Mouse (Mus musculus): Measurements from ENCODE around the gene Ntng1.

The Ntng1 gene

DNA sequence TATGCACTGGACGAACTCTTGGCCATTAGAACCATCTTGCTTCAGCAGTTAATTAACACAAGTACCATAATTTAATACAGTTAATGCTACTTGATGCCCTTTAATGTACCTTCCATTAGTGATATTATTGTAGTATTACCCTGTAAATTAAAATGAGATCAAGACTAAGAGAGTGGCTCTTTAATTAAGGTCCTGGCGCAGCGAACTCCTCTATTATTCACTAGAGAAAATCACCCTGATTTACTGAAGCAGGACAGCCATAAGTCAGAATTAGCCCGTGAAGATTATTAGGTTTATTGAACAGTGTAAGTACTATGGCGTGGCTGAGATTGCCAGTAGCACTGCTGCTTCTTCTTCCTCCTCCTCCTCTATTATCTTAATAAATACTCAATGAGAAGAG is 212.8 kb downstream of the Ntng1 start:
- in situ Hi-C loops (cut with MboI) = no loop called here

DNA sequence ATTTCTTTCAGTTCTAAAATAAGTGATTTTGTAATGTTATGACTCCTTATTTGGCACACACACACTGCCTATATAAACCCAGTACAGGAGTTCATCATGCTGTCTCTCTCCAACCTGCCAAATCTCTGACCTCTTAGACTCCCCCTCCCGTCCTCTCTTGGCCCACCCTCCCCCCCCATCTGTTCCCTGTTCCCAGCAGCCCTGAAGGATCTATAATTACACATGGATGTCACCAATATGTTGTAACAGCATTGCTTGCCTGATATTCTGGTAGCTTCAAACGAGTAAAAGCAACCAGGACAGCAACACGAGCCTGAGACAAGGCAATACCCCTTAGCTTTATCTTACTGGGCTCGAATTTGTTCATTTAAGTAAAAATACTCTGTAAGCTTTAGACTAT is 220.0 kb downstream of the Ntng1 start:
- in situ Hi-C loops (cut with MboI) = no loop called here

GRCm38 (mm10) chr3:109918996-109919395 is 224.8 kb downstream of the Ntng1 start:
- in situ Hi-C loops (cut with MboI) = no loop called here

DNA sequence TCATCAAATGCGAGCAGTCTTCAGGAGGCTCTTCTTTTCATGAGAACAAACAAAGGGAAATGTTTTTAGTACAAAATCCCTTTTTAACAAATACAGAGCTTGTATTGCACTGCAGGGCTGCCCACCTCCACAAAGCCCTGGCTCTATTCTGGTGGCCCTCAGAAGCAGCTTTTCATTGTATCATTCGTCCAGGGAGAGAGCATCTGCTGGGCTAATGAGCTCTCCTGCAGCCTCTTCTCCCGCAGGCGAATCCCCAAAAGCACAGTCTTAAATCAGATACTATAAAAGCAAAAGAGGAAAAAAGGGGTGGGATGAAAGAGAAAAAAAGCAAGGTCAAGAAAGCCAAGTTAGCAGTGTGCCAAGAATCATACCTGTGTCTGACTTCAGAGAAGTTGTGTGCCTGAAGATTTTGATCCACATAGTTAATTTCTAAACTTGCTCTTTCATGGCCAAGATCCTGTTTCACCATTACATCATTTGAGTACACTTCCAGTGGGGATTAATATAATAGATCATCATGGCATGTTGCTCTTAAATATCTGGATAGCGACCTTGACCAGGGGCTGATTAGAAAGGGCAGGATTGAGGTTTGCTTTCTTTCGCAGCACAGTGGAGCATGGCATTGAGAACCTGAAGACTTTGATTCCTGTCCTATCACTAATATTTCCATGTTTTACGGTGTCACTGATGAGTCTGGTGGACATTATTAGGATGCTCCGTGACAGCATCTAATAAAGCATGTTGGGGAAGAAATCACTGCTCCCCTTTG is 225.7 kb downstream of the Ntng1 start:
- in situ Hi-C loops (cut with MboI) = no loop called here

- in situ Hi-C loops (cut with MboI) = no loop called here
Observed at GRCm38 (mm10) chr3:109917077-109917476, 226.7 kb downstream of the Ntng1 start.

GRCm38 (mm10) chr3:109914226-109914625 is 229.6 kb downstream of the Ntng1 start:
- in situ Hi-C loops (cut with MboI) = no loop called here

- in situ Hi-C loops (cut with MboI) = no loop called here
Observed at GRCm38 (mm10) chr3:109890600-109890999, 253.2 kb downstream of the Ntng1 start.

DNA sequence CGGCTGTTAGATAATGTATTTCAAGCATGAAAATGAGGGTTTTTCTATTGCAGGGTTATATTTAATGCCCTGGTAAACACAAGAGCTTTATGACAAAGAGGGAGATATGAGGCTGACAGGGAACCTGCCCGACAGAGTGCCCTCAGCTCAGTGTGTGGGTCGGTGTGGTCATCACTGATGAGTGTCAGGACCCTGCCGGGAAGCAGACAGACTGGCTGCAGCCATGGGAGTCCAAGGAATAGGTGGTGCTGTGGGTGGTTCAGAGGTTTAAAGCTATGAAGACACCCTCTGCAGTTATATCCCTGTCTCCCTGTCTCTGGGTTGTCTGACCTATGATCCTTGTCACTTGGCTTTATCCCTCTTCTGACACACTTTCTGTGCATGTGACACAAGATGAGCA is 258.1 kb downstream of the Ntng1 start:
- in situ Hi-C loops (cut with MboI) = no loop called here

DNA sequence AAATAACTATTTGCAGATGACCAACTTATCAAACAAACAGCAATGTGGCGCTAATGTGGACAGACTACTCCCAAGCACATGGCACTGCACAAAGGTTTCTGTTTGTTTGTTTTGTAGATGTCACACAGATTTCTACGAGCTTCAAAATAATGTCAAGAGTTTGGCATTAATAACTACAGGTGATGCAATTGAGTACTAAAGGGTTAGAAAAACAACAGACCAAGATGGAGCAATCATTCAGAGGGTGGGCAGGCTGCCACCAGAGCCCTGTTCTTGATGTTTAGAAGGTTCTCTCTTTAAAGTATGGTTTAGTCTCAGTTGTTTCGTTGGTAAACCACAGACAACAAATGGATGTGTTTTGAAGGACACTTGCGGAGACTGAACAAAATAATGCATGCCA is 264.8 kb downstream of the Ntng1 start:
- in situ Hi-C loops (cut with MboI) = no loop called here

GRCm38 (mm10) chr3:109871986-109872385 is 271.8 kb downstream of the Ntng1 start:
- in situ Hi-C loops (cut with MboI) = no loop called here

DNA sequence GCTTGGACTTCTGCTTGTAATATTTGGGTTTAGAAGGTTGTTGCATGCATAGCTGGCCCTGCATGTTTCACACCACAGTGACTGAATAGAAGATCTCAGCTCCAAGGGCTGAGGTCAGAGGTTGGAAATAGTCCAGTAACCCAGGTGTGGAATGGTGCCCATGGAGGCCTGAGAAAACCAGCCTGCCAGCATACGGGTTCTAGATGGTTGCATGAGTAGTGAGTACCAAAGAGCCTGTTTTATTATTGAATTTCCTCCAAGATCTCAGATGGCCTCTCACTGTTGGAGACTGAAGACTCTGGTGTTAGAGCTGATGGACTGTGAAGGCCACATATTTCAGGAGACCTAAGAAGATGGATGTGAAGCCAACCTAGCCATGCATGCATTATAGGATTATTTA is 285.5 kb downstream of the Ntng1 start:
- in situ Hi-C loops (cut with MboI) = no loop called here

- in situ Hi-C loops (cut with MboI) = no loop called here
Observed at GRCm38 (mm10) chr3:109854449-109855155, 289.2 kb downstream of the Ntng1 start.

- in situ Hi-C loops (cut with MboI) = no loop called here
Observed at GRCm38 (mm10) chr3:109846660-109847059, 297.2 kb downstream of the Ntng1 start.

DNA sequence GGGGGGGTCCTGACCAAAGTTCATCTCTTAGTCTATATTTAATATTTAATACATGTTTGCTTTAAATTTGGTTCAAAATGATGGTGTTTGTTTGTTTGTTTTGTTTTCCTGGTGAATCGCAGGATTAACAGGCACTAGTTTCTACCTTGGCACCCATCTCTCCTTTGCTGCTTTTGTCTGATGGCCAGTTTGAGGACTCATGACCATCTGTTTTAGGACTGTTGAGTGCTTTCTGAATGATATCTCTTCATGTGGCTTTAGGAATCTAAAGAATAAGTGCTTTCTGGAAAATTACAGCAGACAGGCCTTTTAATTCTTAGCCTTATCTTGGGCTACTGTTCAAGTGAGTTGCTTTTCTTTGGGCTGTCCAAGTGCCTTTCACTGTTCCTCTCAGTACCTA is 318.0 kb downstream of the Ntng1 start:
- in situ Hi-C loops (cut with MboI) = no loop called here

DNA sequence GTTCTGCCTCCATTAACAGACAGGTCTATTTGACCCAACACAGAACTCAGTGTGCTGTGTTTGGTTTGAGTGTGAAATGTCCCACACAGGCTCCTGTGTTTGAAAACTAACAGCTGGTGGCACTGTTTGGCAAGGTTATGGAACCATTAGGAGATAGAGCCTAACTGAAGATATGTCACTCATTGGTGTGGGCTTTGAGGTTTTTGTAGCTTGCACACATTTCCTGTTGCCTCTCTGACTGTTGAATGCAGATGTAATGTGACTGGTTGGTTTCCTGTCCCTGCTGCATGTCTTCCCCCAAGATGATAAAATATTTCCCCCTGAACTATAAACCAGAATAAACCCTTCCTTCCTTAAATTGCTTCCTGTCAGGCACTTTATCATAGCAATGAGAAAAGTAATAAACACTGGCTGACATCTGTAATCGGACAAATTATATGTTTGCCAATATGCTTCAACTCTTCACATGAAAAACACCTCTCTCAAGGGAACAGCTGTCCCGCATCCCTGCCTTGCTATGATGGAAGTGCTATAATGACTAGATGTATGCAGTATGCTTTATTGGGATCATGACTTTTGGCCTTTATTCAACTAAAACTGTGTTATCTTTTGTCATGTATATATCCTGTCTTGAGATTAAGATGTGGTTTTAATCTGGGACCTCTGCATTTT is 320.9 kb downstream of the Ntng1 start:
- in situ Hi-C loops (cut with MboI) = no loop called here

GRCm38 (mm10) chr3:109818821-109819685 is 324.8 kb downstream of the Ntng1 start:
- in situ Hi-C loops (cut with MboI) = no loop called here

DNA sequence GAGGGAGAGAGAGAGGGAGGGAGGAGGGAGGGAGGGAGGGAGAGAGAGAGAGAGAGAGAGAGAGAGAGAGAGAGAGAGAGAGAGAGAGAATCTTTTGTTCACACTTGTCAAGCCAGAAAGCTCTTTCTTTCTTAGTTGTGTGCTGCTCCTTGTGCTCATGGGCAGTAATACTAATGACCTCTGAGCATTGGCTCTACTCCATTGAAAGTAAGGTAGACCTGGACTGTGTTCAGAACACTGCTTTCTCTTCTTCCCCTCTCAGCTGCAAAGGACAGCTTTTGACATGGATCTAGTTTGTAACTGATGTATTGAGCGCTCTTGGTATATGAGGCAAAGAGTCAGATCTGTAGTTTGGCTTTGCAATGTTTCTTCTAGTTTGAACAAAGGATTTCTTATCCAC is 334.7 kb downstream of the Ntng1 start:
- in situ Hi-C loops (cut with MboI) = no loop called here

DNA sequence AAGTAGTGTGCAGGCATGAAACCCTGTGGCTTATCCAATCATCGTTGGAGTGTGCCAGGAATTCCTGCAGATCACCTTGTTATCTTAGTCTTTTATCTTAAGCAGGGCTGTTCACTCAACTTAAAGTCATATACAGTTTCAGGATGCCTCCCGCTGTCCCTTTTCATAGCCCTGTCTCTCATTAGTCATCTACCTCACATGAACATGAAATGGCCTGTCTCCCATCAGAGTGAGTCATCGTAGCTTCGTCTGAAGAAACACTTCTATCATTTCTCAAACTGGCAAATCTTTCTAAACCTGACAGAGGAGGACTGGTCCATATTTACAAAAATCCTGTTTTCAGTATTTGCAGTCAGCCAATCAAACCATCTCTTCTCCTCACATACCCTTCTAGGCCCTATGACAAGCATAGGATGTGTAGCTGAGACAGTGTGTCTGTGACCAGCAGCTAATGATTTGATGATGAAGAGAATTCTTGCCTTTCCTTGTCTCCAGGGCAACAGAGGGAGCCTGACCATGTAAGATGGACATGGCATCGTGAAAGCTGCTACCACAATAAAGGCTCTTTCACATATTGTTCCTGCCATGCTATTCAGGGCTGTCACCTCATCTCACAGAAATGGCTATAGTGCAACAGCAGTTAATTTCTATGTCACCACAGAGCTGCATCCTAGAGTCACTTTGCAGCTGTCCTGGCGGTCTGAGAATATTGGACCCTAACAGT is 336.4 kb downstream of the Ntng1 start:
- in situ Hi-C loops (cut with MboI) = no loop called here

DNA sequence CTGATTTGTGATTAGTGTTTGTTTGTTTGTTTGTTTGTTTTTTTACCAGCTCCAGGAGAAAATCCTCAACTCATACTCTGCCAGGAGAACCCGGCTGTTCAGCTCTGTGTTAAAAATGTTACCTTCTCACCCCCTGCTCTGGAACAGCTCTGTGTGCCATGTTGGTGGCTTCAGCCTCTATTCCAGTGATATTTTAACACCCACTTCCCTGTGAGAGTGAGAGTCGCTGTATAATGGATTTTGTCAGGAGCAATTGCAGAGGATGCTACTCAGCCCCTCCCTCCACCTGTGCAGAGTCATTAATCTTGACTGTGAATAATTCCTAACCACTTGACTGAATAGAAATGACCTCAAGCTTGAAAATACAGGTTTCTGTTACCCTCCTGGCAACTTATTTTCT is 339.7 kb downstream of the Ntng1 start:
- in situ Hi-C loops (cut with MboI) = no loop called here

- in situ Hi-C loops (cut with MboI) = no loop called here
Observed at GRCm38 (mm10) chr3:109803616-109804015, 340.2 kb downstream of the Ntng1 start.

DNA sequence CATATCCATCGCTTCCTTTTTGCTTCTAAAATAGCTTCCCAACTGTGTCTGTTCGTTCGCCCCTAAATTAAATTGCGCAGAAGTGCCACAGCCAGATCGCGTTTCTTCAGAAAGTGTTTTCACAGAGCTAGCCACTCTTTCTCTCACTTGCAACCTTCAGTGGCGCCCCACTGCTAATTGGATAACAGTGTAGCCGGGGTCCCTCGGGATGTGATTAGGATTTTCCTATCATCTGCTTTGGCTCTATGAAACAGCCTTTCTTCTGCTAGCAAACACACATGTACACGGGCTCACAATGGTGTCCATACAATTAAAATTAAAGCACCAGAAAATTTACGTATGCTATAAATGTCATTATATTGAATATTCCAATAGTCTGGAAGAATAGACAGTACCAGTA is 346.5 kb downstream of the Ntng1 start:
- in situ Hi-C loops (cut with MboI) = no loop called here

All from mature B cell (primary cell).